In genomic region chr4:129671491-129672082, GRCm38 (mm10) we compare ENCODE assay signal across 8 mouse cellular contexts. TPM values are rescaled to one million over a fixed set of nuclear protein-coding genes. Genes with fewer than 3 reads are reported as not detected.
DNase-seq lines count a peak whose midpoint lies in the region; ATAC-seq and TF ChIP-seq lines count a peak whose summit lies in the region.

No protein-coding gene starts in this region.

- H3K4me1 ChIP-seq in embryonic facial prominence, embryonic 15.5 days: peaks cover 16% of the 10 kb centered on the region
- peaks cover 15% of the 10 kb centered on the region for H3K4me1 ChIP-seq in heart, postnatal 0 days (ENCODE audit: control insufficient read depth, insufficient read depth)
- peaks cover 15% of the 10 kb centered on the region for H3K4me1 ChIP-seq in lung, embryonic 16.5 days (replicated peaks; ENCODE audit: control insufficient read depth, insufficient read depth, low read length)

- no peaks in the 10 kb centered on the region for H3K27me3 ChIP-seq in embryonic facial prominence, embryonic 15.5 days
- H3K27me3 ChIP-seq in heart, postnatal 0 days (ENCODE audit: control insufficient read depth, insufficient read depth, low read length): no peaks in the 10 kb centered on the region
- no peaks in the 10 kb centered on the region for H3K27me3 ChIP-seq in lung, embryonic 16.5 days (ENCODE audit: control insufficient read depth, insufficient read depth, low read depth, low read length)

- H3K9ac ChIP-seq in embryonic facial prominence, embryonic 15.5 days: peak overlapping the region; percentile 97
- H3K9ac ChIP-seq in heart, postnatal 0 days (replicated peaks; ENCODE audit: low read depth, low read length): peak overlapping the region; percentile 97
- peak overlapping the region; percentile 97 for H3K9ac ChIP-seq in lung, embryonic 16.5 days (ENCODE audit: low read length)

- peak; percentile 24; the same call in 1 of the 2 replicates for ATAC-seq in cerebellum, adult (ENCODE audit: insufficient number of reproducible peaks, low FRiP score, low TSS enrichment)
- ATAC-seq in embryonic facial prominence, embryonic 15.5 days (ENCODE audit: insufficient number of reproducible peaks, low FRiP score, low TSS enrichment, low read depth): no peak
- peak; percentile 64 for ATAC-seq in heart, postnatal 0 days (ENCODE audit: insufficient read depth, low read depth)
- peak; percentile 64 for ATAC-seq in lung, embryonic 16.5 days (ENCODE audit: low read depth)
- 0 out of 2 replicates have a peak, but pooled peaks have one; percentile 39 for ATAC-seq in neutrophil, adult 5-6 weeks (ENCODE audit: extremely low read depth, insufficient number of reproducible peaks, low FRiP score, poor library complexity, severe bottlenecking)

- no peak for TF ChIP-seq EP300 in heart, postnatal 0 days (IDR thresholded peaks at IDR 0.05; ENCODE audit: low read depth)

- TF ChIP-seq CTCF in heart, postnatal 0 days (IDR thresholded peaks at IDR 0.05; ENCODE audit: low read depth): peak; percentile 74

- peak overlapping the region; percentile 68 for H3K4me2 ChIP-seq in embryonic facial prominence, embryonic 15.5 days (replicated peaks)
- H3K4me2 ChIP-seq in heart, postnatal 0 days (ENCODE audit: low read depth, low read length): peak overlapping the region; percentile 86
- H3K4me2 ChIP-seq in lung, embryonic 16.5 days (ENCODE audit: low read depth, low read length): peak overlapping the region; percentile 91

- no peak for DNase-seq in cerebellum, adult 11-12 months
- DNase-seq in adrenal gland, postnatal 36 days: peak; percentile 50 to 69
- DNase-seq in heart, postnatal 0 days (ENCODE audit: low spot score): peak; percentile 63
- DNase-seq in kidney, postnatal 14 days: peak; percentile 73

- no peaks in the 10 kb centered on the region for H3K9me3 ChIP-seq in embryonic facial prominence, embryonic 15.5 days (replicated peaks)
- H3K9me3 ChIP-seq in heart, postnatal 0 days (replicated peaks; ENCODE audit: control insufficient read depth, low read length): no peaks in the 10 kb centered on the region
- no peaks in the 10 kb centered on the region for H3K9me3 ChIP-seq in lung, embryonic 16.5 days (ENCODE audit: control insufficient read depth, low read length)

- 7% methylated on average over 12 of the region's 12 CpGs for WGBS in embryonic facial prominence, embryonic 15.5 days
- WGBS in heart, postnatal 0 days: 6% methylated on average over 12 of the region's 12 CpGs
- WGBS in lung, embryonic 16.5 days: 4% methylated on average over 12 of the region's 12 CpGs

- peak overlapping the region; percentile 99 for H3K4me3 ChIP-seq in embryonic facial prominence, embryonic 15.5 days (replicated peaks)
- H3K4me3 ChIP-seq in heart, postnatal 0 days (ENCODE audit: low read depth, low read length): peak overlapping the region; percentile 90
- H3K4me3 ChIP-seq in lung, embryonic 16.5 days (ENCODE audit: low read length): peak overlapping the region; percentile 100

- peaks cover 13% of the 10 kb centered on the region for H3K36me3 ChIP-seq in embryonic facial prominence, embryonic 15.5 days
- peaks cover 12% of the 10 kb centered on the region for H3K36me3 ChIP-seq in heart, postnatal 0 days (replicated peaks; ENCODE audit: control insufficient read depth, insufficient read depth, low read length)
- peaks cover 7% of the 10 kb centered on the region for H3K36me3 ChIP-seq in lung, embryonic 16.5 days (ENCODE audit: control insufficient read depth, insufficient read depth, low read length)

- H3K27ac ChIP-seq in embryonic facial prominence, embryonic 15.5 days (replicated peaks): peak overlapping the region; percentile 93
- H3K27ac ChIP-seq in heart, postnatal 0 days (ENCODE audit: low read depth): peak overlapping the region; percentile 97
- H3K27ac ChIP-seq in lung, embryonic 16.5 days (ENCODE audit: low read length): peak overlapping the region; percentile 94

RNA-seq across cellular contexts. Expression of gene Kpna6, which starts 1.0 kb away (rescaled TPM):
- 10 to 100 TPM; 88.8 to 97.9 TPM for total RNA-seq in adrenal gland, postnatal 36 days (2021)
- polyA plus RNA-seq in embryonic facial prominence, embryonic 15.5 days (2015; fragmentation: Nextera tagmentation; extraction: Ambion mirVana): 15.3 and 16.3 TPM in 2 replicates
- 48.8 and 52.3 TPM in 2 replicates for total RNA-seq in heart, postnatal 0 days (2014; rRNA removed; ENCODE audit: low replicate concordance)
- polyA plus RNA-seq in heart, postnatal 0 days (2015; fragmentation: Nextera tagmentation; extraction: Ambion mirVana): 9.3 and 10.4 TPM in 2 replicates
- 15.8 and 18.2 TPM in 2 replicates for polyA plus RNA-seq in lung, embryonic 16.5 days (2015; fragmentation: Nextera tagmentation; extraction: Ambion mirVana)
- total RNA-seq in neutrophil, adult 5-6 weeks (2017): 23.9 and 27.9 TPM in 2 replicates

RNA-seq across cellular contexts. Expression of gene Tmem39b, which starts 25.1 kb away (rescaled TPM):
- total RNA-seq in adrenal gland, postnatal 36 days (2021): 10 to 100 TPM; 11.0 to 13.3 TPM
- polyA plus RNA-seq in embryonic facial prominence, embryonic 15.5 days (2015; fragmentation: Nextera tagmentation; extraction: Ambion mirVana): 13.5 and 15.0 TPM in 2 replicates
- 3.6 and 11.8 TPM in 2 replicates for total RNA-seq in heart, postnatal 0 days (2014; rRNA removed; ENCODE audit: low replicate concordance)
- polyA plus RNA-seq in heart, postnatal 0 days (2015; fragmentation: Nextera tagmentation; extraction: Ambion mirVana): 3.9 and 4.1 TPM in 2 replicates
- polyA plus RNA-seq in lung, embryonic 16.5 days (2015; fragmentation: Nextera tagmentation; extraction: Ambion mirVana): 10.5 and 13.4 TPM in 2 replicates
- total RNA-seq in neutrophil, adult 5-6 weeks (2017): 4.4 and 5.0 TPM in 2 replicates

RNA-seq across cellular contexts. Expression of gene Txlna, which starts 30.7 kb away (rescaled TPM):
- 10 to 100 TPM; 61.0 to 69.8 TPM for total RNA-seq in adrenal gland, postnatal 36 days (2021)
- 88.0 and 91.4 TPM in 2 replicates for polyA plus RNA-seq in embryonic facial prominence, embryonic 15.5 days (2015; fragmentation: Nextera tagmentation; extraction: Ambion mirVana)
- 28.3 and 28.5 TPM in 2 replicates for total RNA-seq in heart, postnatal 0 days (2014; rRNA removed; ENCODE audit: low replicate concordance)
- 22.7 and 23.2 TPM in 2 replicates for polyA plus RNA-seq in heart, postnatal 0 days (2015; fragmentation: Nextera tagmentation; extraction: Ambion mirVana)
- 80.4 and 82.6 TPM in 2 replicates for polyA plus RNA-seq in lung, embryonic 16.5 days (2015; fragmentation: Nextera tagmentation; extraction: Ambion mirVana)
- total RNA-seq in neutrophil, adult 5-6 weeks (2017): 39.2 and 41.5 TPM in 2 replicates

RNA-seq across cellular contexts. Expression of gene Ccdc28b, which starts 47.8 kb away (rescaled TPM):
- 10 to 100 TPM; 32.8 to 34.2 TPM for total RNA-seq in adrenal gland, postnatal 36 days (2021)
- polyA plus RNA-seq in embryonic facial prominence, embryonic 15.5 days (2015; fragmentation: Nextera tagmentation; extraction: Ambion mirVana): 63.3 and 66.7 TPM in 2 replicates
- total RNA-seq in heart, postnatal 0 days (2014; rRNA removed; ENCODE audit: low replicate concordance): 41.9 and 55.1 TPM in 2 replicates
- polyA plus RNA-seq in heart, postnatal 0 days (2015; fragmentation: Nextera tagmentation; extraction: Ambion mirVana): 58.0 and 58.6 TPM in 2 replicates
- 65.8 and 71.1 TPM in 2 replicates for polyA plus RNA-seq in lung, embryonic 16.5 days (2015; fragmentation: Nextera tagmentation; extraction: Ambion mirVana)
- 42.6 and 53.2 TPM in 2 replicates for total RNA-seq in neutrophil, adult 5-6 weeks (2017)

RNA-seq across cellular contexts. Expression of gene Iqcc, which starts 52.7 kb away (rescaled TPM):
- 10 to 100 TPM; 26.2 to 28.0 TPM for total RNA-seq in adrenal gland, postnatal 36 days (2021)
- polyA plus RNA-seq in embryonic facial prominence, embryonic 15.5 days (2015; fragmentation: Nextera tagmentation; extraction: Ambion mirVana): 31.8 and 34.1 TPM in 2 replicates
- 6.3 TPM in 2 replicates for total RNA-seq in heart, postnatal 0 days (2014; rRNA removed; ENCODE audit: low replicate concordance)
- polyA plus RNA-seq in heart, postnatal 0 days (2015; fragmentation: Nextera tagmentation; extraction: Ambion mirVana): 23.0 and 26.3 TPM in 2 replicates
- polyA plus RNA-seq in lung, embryonic 16.5 days (2015; fragmentation: Nextera tagmentation; extraction: Ambion mirVana): 29.3 and 29.7 TPM in 2 replicates
- total RNA-seq in neutrophil, adult 5-6 weeks (2017): 25.7 and 27.5 TPM in 2 replicates
